In genomic region chrX:19903962-19904930, GRCm38 (mm10) we compare ENCODE assay signal across 10 mouse cellular contexts.
A peak's percentile ranks its signal among the peaks of the same experiment; 100 is the strongest.
DNase-seq lines count a peak whose midpoint lies in the region; ATAC-seq lines count a peak whose summit lies in the region.
"Had no signal": no experiment of that assay in that cellular context is flagged by ENCODE, and none has a peak within 500 bp of the region (broad histone marks: within the 10 kb centered on the region; RNA-seq: fewer than 3 reads in every experiment).

No protein-coding gene starts in this region.

- H3K4me3 ChIP-seq in midbrain, embryonic 12.5 days: no peak overlapping the region
- H3K4me3 ChIP-seq in midbrain, embryonic 11.5 days (ENCODE audit: low read depth, low read length): no peak overlapping the region
- no peak overlapping the region for H3K4me3 ChIP-seq in heart, embryonic 16.5 days (ENCODE audit: low read length)

- no peak for DNase-seq in midbrain, embryonic 11.5 days (ENCODE audit: low spot score, missing footprints)
- DNase-seq in embryo, embryonic 10.5 days (ENCODE audit: low spot score): peak; percentile 6
- peak; percentile 70 to 88 for DNase-seq in kidney, postnatal 36 days
- DNase-seq in lung, postnatal 4 days: peak; percentile 47 to 78
- DNase-seq in spleen, postnatal 36 days (ENCODE audit: low spot score in 2 of 2): no peak

- H3K4me1 ChIP-seq in midbrain, embryonic 12.5 days: no peaks in the 10 kb centered on the region
- H3K4me1 ChIP-seq in midbrain, embryonic 11.5 days (ENCODE audit: control insufficient read depth, insufficient read depth, low read length): no peaks in the 10 kb centered on the region
- peaks cover 6% of the 10 kb centered on the region; the same call in 1 of the 2 replicates for H3K4me1 ChIP-seq in heart, embryonic 16.5 days (ENCODE audit: control insufficient read depth, insufficient read depth, low read length)

- WGBS in midbrain, embryonic 12.5 days: 69% methylated on average over 6 of the region's 6 CpGs
- WGBS in midbrain, embryonic 11.5 days: 62% methylated on average over 6 of the region's 6 CpGs
- WGBS in heart, embryonic 16.5 days: 51% methylated on average over 6 of the region's 6 CpGs

- no peak overlapping the region for H3K4me2 ChIP-seq in midbrain, embryonic 12.5 days (replicated peaks)
- no peak overlapping the region for H3K4me2 ChIP-seq in midbrain, embryonic 11.5 days
- peak overlapping the region; percentile 4; the same call in 1 of the 2 replicates for H3K4me2 ChIP-seq in heart, embryonic 16.5 days (ENCODE audit: low read depth, low read length)

- H3K27me3 ChIP-seq in midbrain, embryonic 12.5 days: no peaks in the 10 kb centered on the region
- H3K27me3 ChIP-seq in midbrain, embryonic 11.5 days (ENCODE audit: control insufficient read depth, insufficient read depth, low read length): no peaks in the 10 kb centered on the region
- no peaks in the 10 kb centered on the region for H3K27me3 ChIP-seq in heart, embryonic 16.5 days (ENCODE audit: control insufficient read depth, insufficient read depth, low read length)

- no peaks in the 10 kb centered on the region for H3K36me3 ChIP-seq in midbrain, embryonic 12.5 days
- no peaks in the 10 kb centered on the region for H3K36me3 ChIP-seq in midbrain, embryonic 11.5 days (ENCODE audit: control insufficient read depth, insufficient read depth, low read length)
- H3K36me3 ChIP-seq in heart, embryonic 16.5 days (ENCODE audit: control insufficient read depth, insufficient read depth): no peaks in the 10 kb centered on the region
- H3K36me3 ChIP-seq: G1E had no signal

- H3K9me3 ChIP-seq in midbrain, embryonic 12.5 days: no peaks in the 10 kb centered on the region
- no peaks in the 10 kb centered on the region for H3K9me3 ChIP-seq in midbrain, embryonic 11.5 days (ENCODE audit: control insufficient read depth, low read length)
- H3K9me3 ChIP-seq in heart, embryonic 16.5 days (replicated peaks; ENCODE audit: control insufficient read depth, low read length): no peaks in the 10 kb centered on the region
- H3K9me3 ChIP-seq: G1E had no signal

- no peak overlapping the region for H3K9ac ChIP-seq in midbrain, embryonic 12.5 days (replicated peaks)
- H3K9ac ChIP-seq in midbrain, embryonic 11.5 days (ENCODE audit: low read length): no peak overlapping the region
- no peak overlapping the region for H3K9ac ChIP-seq in heart, embryonic 16.5 days (ENCODE audit: low read length)

- H3K27ac ChIP-seq in midbrain, embryonic 12.5 days (replicated peaks): no peak overlapping the region
- no peak overlapping the region for H3K27ac ChIP-seq in midbrain, embryonic 11.5 days (ENCODE audit: low read depth, low read length)
- H3K27ac ChIP-seq in heart, embryonic 16.5 days (ENCODE audit: low read length): peak overlapping the region; percentile 68
- H3K27ac ChIP-seq: macrophage had no signal

- peak; percentile 73 for ATAC-seq in midbrain, embryonic 12.5 days (ENCODE audit: low FRiP score, low read depth)
- no peak for ATAC-seq in midbrain, embryonic 11.5 days (ENCODE audit: low FRiP score)
- peak; percentile 90 for ATAC-seq in heart, embryonic 16.5 days (replicated peaks; ENCODE audit: extremely low read depth, insufficient read depth, low FRiP score)
- ATAC-seq in granulocyte monocyte progenitor cell, adult 5-6 weeks (replicated peaks; ENCODE audit: poor library complexity, severe bottlenecking): no peak

Comparison
In these comparisons a context has a peak if more than half of its experiments do, and no peak if none do; other contexts are left out.
1. ATAC-seq: peak in midbrain, embryonic 12.5 days (single experiment) and heart, embryonic 16.5 days (single experiment); none in midbrain, embryonic 11.5 days (single experiment) and granulocyte monocyte progenitor cell, adult 5-6 weeks (single experiment).
2. DNase-seq: peak in embryo, embryonic 10.5 days (single experiment), kidney, postnatal 36 days (2 of 2) and lung, postnatal 4 days (2 of 2); none in midbrain, embryonic 11.5 days (single experiment) and spleen, postnatal 36 days (0 of 2).